Mouse (Mus musculus): ENCODE data around the gene Dpp4. TPM values are rescaled to one million over a fixed set of nuclear protein-coding genes. Genes with fewer than 3 reads are reported as not detected.

Gene Dpp4
- 0.88 and 0.96 TPM in 2 replicates for polyA plus RNA-seq (2014; fragmentation: Nextera tagmentation; extraction: Ambion mirVana)

GRCm38 (mm10) chr2:62412081-62412821 lies at the start of gene Dpp4:
TSS of gene Dpp4 (minus strand) at chr2:62412231.
- Histone ChIP-seq H3K27me3 (ENCODE audit: control insufficient read depth, insufficient read depth, low read length) (no peaks in the 10 kb centered on the region), H3K9me3 (replicated peaks; ENCODE audit: control insufficient read depth, low read length) (no peaks in the 10 kb centered on the region), H3K36me3 (replicated peaks; ENCODE audit: control insufficient read depth, insufficient read depth, low read depth, low read length) (no peaks in the 10 kb centered on the region), H3K27ac (replicated peaks; ENCODE audit: low read depth, low read length) (no peak within 1 kb of the TSS), H3K9ac (replicated peaks; ENCODE audit: low read length) (peak within 1 kb of the TSS; percentile 29; the same call in 1 of the 2 replicates), H3K4me3 (ENCODE audit: low read depth, low read length) (peak within 1 kb of the TSS; percentile 27), H3K4me1 (ENCODE audit: control insufficient read depth, insufficient read depth, low read length) (no peaks in the 10 kb centered on the region), H3K4me2 (ENCODE audit: low read depth, low read length) (peak within 1 kb of the TSS; percentile 75)
- 55% methylated on average over 13 of the region's 13 CpGs for WGBS
- DNase-seq (ENCODE audit: low spot score), result no peak
- ATAC-seq (replicated peaks; ENCODE audit: insufficient number of reproducible peaks, low FRiP score, low TSS enrichment, low read depth), result 0 out of 2 replicates have a peak, but pooled peaks have one; percentile 10

GRCm38 (mm10) chr2:62460815-62461450 lies 48.9 kb upstream of the Dpp4 start:
- ATAC-seq (replicated peaks; ENCODE audit: insufficient number of reproducible peaks, low FRiP score, low TSS enrichment, low read depth) (no peak), DNase-seq (ENCODE audit: low spot score) (no peak)
- H3K27me3 ChIP-seq (ENCODE audit: control insufficient read depth, insufficient read depth, low read length), result no peaks in the 10 kb centered on the region
- no peak overlapping the region for H3K4me3 ChIP-seq (ENCODE audit: low read depth, low read length)
- H3K36me3 ChIP-seq (replicated peaks; ENCODE audit: control insufficient read depth, insufficient read depth, low read depth, low read length), result no peaks in the 10 kb centered on the region
- no peaks in the 10 kb centered on the region for H3K9me3 ChIP-seq (replicated peaks; ENCODE audit: control insufficient read depth, low read length)
- no peak overlapping the region for H3K27ac ChIP-seq (replicated peaks; ENCODE audit: low read depth, low read length)
- H3K4me1 ChIP-seq (ENCODE audit: control insufficient read depth, insufficient read depth, low read length), result no peaks in the 10 kb centered on the region
- WGBS, result 83% methylated on average over 12 of the region's 12 CpGs
- H3K4me2 ChIP-seq (ENCODE audit: low read depth, low read length), result no peak overlapping the region
- no peak overlapping the region for H3K9ac ChIP-seq (replicated peaks; ENCODE audit: low read length)

- Histone ChIP-seq H3K9me3 (replicated peaks; ENCODE audit: control insufficient read depth, low read length) (no peaks in the 10 kb centered on the region), H3K36me3 (replicated peaks; ENCODE audit: control insufficient read depth, insufficient read depth, low read depth, low read length) (no peaks in the 10 kb centered on the region), H3K9ac (replicated peaks; ENCODE audit: low read length) (no peak overlapping the region), H3K4me2 (ENCODE audit: low read depth, low read length) (no peak overlapping the region), H3K4me1 (ENCODE audit: control insufficient read depth, insufficient read depth, low read length) (no peaks in the 10 kb centered on the region), H3K27me3 (ENCODE audit: control insufficient read depth, insufficient read depth, low read length) (no peaks in the 10 kb centered on the region), H3K27ac (replicated peaks; ENCODE audit: low read depth, low read length) (no peak overlapping the region), H3K4me3 (ENCODE audit: low read depth, low read length) (no peak overlapping the region)
- ATAC-seq (replicated peaks; ENCODE audit: insufficient number of reproducible peaks, low FRiP score, low TSS enrichment, low read depth) (no peak), DNase-seq (ENCODE audit: low spot score) (no peak)
- 88% methylated on average over 7 of the region's 7 CpGs for WGBS
Observed at GRCm38 (mm10) chr2:62460231-62460710, 48.2 kb upstream of the Dpp4 start.

GRCm38 (mm10) chr2:62459241-62460174 lies 47.5 kb upstream of the Dpp4 start:
- ATAC-seq (replicated peaks; ENCODE audit: insufficient number of reproducible peaks, low FRiP score, low TSS enrichment, low read depth), result no peak
- Histone ChIP-seq H3K4me3 (ENCODE audit: low read depth, low read length) (no peak overlapping the region), H3K27me3 (ENCODE audit: control insufficient read depth, insufficient read depth, low read length) (no peaks in the 10 kb centered on the region), H3K9ac (replicated peaks; ENCODE audit: low read length) (no peak overlapping the region), H3K9me3 (replicated peaks; ENCODE audit: control insufficient read depth, low read length) (no peaks in the 10 kb centered on the region), H3K27ac (replicated peaks; ENCODE audit: low read depth, low read length) (no peak overlapping the region), H3K4me1 (ENCODE audit: control insufficient read depth, insufficient read depth, low read length) (no peaks in the 10 kb centered on the region), H3K36me3 (replicated peaks; ENCODE audit: control insufficient read depth, insufficient read depth, low read depth, low read length) (no peaks in the 10 kb centered on the region), H3K4me2 (ENCODE audit: low read depth, low read length) (no peak overlapping the region)
- 68% methylated on average over 18 of the region's 18 CpGs for WGBS
- no peak for DNase-seq (ENCODE audit: low spot score)

- peak; percentile 68 for DNase-seq (ENCODE audit: low spot score)
- 44% methylated on average over 9 of the region's 9 CpGs for WGBS
- H3K4me2 ChIP-seq (ENCODE audit: low read depth, low read length), result no peak overlapping the region
Observed at GRCm38 (mm10) chr2:62458070-62458469, 46.0 kb upstream of the Dpp4 start.

GRCm38 (mm10) chr2:62454991-62455390 lies 43.0 kb upstream of the Dpp4 start:
- WGBS, result 85% methylated on average over 11 of the region's 11 CpGs
- H3K4me3 ChIP-seq (ENCODE audit: low read depth, low read length), result no peak overlapping the region

More at GRCm38 (mm10) chr2:62458070-62458469, 46.0 kb upstream of the Dpp4 start:
- ATAC-seq (replicated peaks; ENCODE audit: insufficient number of reproducible peaks, low FRiP score, low TSS enrichment, low read depth), result no peak
- no peaks in the 10 kb centered on the region for H3K36me3 ChIP-seq (replicated peaks; ENCODE audit: control insufficient read depth, insufficient read depth, low read depth, low read length)
- H3K4me3 ChIP-seq (ENCODE audit: low read depth, low read length), result no peak overlapping the region
- no peaks in the 10 kb centered on the region for H3K9me3 ChIP-seq (replicated peaks; ENCODE audit: control insufficient read depth, low read length)
- H3K9ac ChIP-seq (replicated peaks; ENCODE audit: low read length), result no peak overlapping the region
- H3K4me1 ChIP-seq (ENCODE audit: control insufficient read depth, insufficient read depth, low read length), result no peaks in the 10 kb centered on the region
- no peaks in the 10 kb centered on the region for H3K27me3 ChIP-seq (ENCODE audit: control insufficient read depth, insufficient read depth, low read length)
- H3K27ac ChIP-seq (replicated peaks; ENCODE audit: low read depth, low read length), result no peak overlapping the region

GRCm38 (mm10) chr2:62454033-62454432 lies 42.0 kb upstream of the Dpp4 start:
- no peak for ATAC-seq (replicated peaks; ENCODE audit: insufficient number of reproducible peaks, low FRiP score, low TSS enrichment, low read depth)
- Histone ChIP-seq H3K4me2 (ENCODE audit: low read depth, low read length) (no peak overlapping the region), H3K4me1 (ENCODE audit: control insufficient read depth, insufficient read depth, low read length) (no peaks in the 10 kb centered on the region), H3K4me3 (ENCODE audit: low read depth, low read length) (no peak overlapping the region), H3K9me3 (replicated peaks; ENCODE audit: control insufficient read depth, low read length) (no peaks in the 10 kb centered on the region), H3K36me3 (replicated peaks; ENCODE audit: control insufficient read depth, insufficient read depth, low read depth, low read length) (no peaks in the 10 kb centered on the region), H3K27ac (replicated peaks; ENCODE audit: low read depth, low read length) (no peak overlapping the region), H3K9ac (replicated peaks; ENCODE audit: low read length) (no peak overlapping the region), H3K27me3 (ENCODE audit: control insufficient read depth, insufficient read depth, low read length) (no peaks in the 10 kb centered on the region)
- 67% methylated on average over 6 of the region's 6 CpGs for WGBS
- DNase-seq (ENCODE audit: low spot score), result no peak

More at GRCm38 (mm10) chr2:62454991-62455390, 43.0 kb upstream of the Dpp4 start:
- no peak overlapping the region for H3K27ac ChIP-seq (replicated peaks; ENCODE audit: low read depth, low read length)
- no peak for ATAC-seq (replicated peaks; ENCODE audit: insufficient number of reproducible peaks, low FRiP score, low TSS enrichment, low read depth)
- H3K9me3 ChIP-seq (replicated peaks; ENCODE audit: control insufficient read depth, low read length), result no peaks in the 10 kb centered on the region
- no peaks in the 10 kb centered on the region for H3K36me3 ChIP-seq (replicated peaks; ENCODE audit: control insufficient read depth, insufficient read depth, low read depth, low read length)
- no peaks in the 10 kb centered on the region for H3K4me1 ChIP-seq (ENCODE audit: control insufficient read depth, insufficient read depth, low read length)
- H3K4me2 ChIP-seq (ENCODE audit: low read depth, low read length), result no peak overlapping the region
- H3K9ac ChIP-seq (replicated peaks; ENCODE audit: low read length), result no peak overlapping the region
- DNase-seq (ENCODE audit: low spot score), result no peak
- H3K27me3 ChIP-seq (ENCODE audit: control insufficient read depth, insufficient read depth, low read length), result no peaks in the 10 kb centered on the region
